Mouse (Mus musculus) heart, adult 2 months (tissue): ENCODE data around the gene Klk9.

Source experiments
- CTCF ChIP-seq: fragments of 200-600 bp; IDR thresholded peaks from 2 replicates; pipeline ENCODE4 v1.8.1; 2022; ENCODE audit warnings: antibody characterized with exemption, mild to moderate bottlenecking, moderate library complexity
- POLR2A ChIP-seq: fragments of 200-500 bp; IDR thresholded peaks from 2 replicates; pipeline ENCODE4 v1.6.1; 2011; ENCODE audit warnings: mild to moderate bottlenecking, low read depth, low read length, control low read depth; ENCODE audit not compliant: insufficient read depth

DNA sequence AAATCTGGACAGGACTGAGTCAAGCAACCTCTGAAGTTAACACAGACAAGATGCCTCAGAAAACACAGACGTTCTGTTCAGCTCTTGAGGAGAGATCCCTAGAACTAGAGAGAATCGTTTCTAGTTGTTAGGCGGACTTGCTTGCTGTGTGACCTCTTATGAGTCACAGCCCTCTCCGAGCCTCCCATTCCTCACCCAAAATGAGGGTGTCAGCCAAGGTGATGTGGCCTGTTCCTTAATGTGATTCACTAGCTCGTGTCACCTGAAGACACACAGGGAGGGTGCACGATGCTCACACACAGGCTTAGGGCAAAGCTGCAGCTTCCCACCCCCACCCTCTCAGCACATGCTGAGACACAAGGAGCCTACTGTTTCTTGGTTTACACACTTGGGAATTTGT is 11.4 kb upstream of the Klk9 start:
- TF ChIP-seq CTCF (no peak), POLR2A (no peak)
